Mouse (Mus musculus) cortical plate, adult 2 months (tissue): ENCODE data around the gene Il20ra.

Source experiments
- CTCF ChIP-seq: fragments of 200-500 bp; IDR thresholded peaks from 2 replicates; pipeline ENCODE4 v1.5.1; 2011; ENCODE audit warnings: mild to moderate bottlenecking, control low read depth, low read length; ENCODE audit not compliant: insufficient read depth; ENCODE audit errors: extremely low read depth
- POLR2A ChIP-seq: fragments of 200-500 bp; IDR thresholded peaks from 2 replicates; pipeline ENCODE4 v1.6.1; 2011; ENCODE audit warnings: mild to moderate bottlenecking, low read length, control low read depth; ENCODE audit not compliant: insufficient read depth; ENCODE audit errors: extremely low read depth

GRCm38 (mm10) chr10:19673146-19673545, 39.2 kb upstream of the Il20ra start:
- TF ChIP-seq CTCF (no peak), POLR2A (no peak)
